Mouse (Mus musculus): ENCODE results near the gene Olfr259.

Gene Olfr259

GRCm38 (mm10) chr2:87114467-87114866 is at the start of gene Olfr259:
Gene Olfr259 (minus strand): TSS chr2:87114567.
- no peak for DNase-seq (ENCODE audit: low read depth in 2 of 2, low spot score in 2 of 2)

DNA sequence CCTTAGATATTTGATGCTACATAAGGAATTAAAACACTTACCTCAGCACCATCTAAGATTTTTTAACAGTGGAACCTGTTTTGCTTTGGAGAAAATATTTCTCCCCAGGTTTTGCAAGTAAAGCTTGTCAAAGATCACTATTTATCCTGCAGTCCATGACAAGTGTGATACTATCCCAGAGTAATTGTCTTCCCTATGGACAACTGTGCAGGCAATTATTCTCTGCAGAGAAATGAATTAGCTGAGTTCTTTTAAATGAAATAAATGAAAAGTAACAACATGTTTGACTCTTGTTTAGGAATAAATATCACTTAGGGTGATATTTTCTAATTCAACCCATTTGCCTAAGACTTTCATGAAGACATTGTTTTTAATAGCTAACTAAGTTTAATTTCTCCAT is 38.2 kb upstream of the Olfr259 start, which contains the start of gene Olfr1111:
TSS of gene Olfr1111 (minus strand) at position 101 of the 400 bp plus-strand sequence.
- no peak for DNase-seq (ENCODE audit: low read depth in 2 of 2, low spot score in 2 of 2)

- DNase-seq (ENCODE audit: low read depth in 2 of 2, low spot score in 2 of 2) = no peak
These were observed 25.8 kb upstream of the Olfr259 start, which contains the start of gene Olfr1110 for GRCm38 (mm10) chr2:87140200-87140599. Gene Olfr1110 (minus strand): TSS chr2:87140300.

GRCm38 (mm10) chr2:87095908-87096307 is 18.5 kb downstream of the Olfr259 start, which contains the start of gene Olfr1109:
Gene Olfr1109 (minus strand): TSS chr2:87096008.
- no peak for DNase-seq (ENCODE audit: low read depth in 2 of 2, low spot score in 2 of 2)

DNA sequence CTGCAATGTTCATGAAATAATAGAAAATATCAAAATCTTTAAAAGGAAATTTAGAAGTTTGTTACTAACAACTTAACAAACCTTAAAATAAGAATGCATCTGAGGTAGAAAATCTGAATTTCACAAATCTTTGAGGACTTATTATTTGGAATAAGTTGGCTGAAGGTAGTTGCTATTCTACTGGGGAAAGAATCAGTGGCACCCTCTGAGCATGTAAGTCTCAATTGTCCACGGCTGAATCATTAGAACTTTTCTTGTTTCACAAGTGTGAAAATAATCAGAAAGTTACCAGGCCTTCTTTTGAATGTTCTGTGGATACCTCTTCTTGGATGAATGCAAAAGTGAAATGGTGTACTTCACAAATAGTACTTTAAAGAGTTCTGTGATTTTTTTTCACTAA is 38.6 kb downstream of the Olfr259 start, which contains the start of gene Olfr1107:
TSS of gene Olfr1107 (minus strand) at position 101 of the 400 bp plus-strand sequence.
- DNase-seq (ENCODE audit: low read depth in 2 of 2, low spot score in 2 of 2) = no peak

Measured in CD8-positive naive resting alpha-beta T cell, adult 2 months (primary cell).